Mouse (Mus musculus) liver, adult (tissue): ENCODE results near the gene Nasp.

Source experiments
- GATA4 ChIP-seq: IDR thresholded peaks from 2 replicates; pipeline ENCODE4 v1.6.1; 2014; ENCODE audit warnings: mild to moderate bottlenecking, low read length; ENCODE audit not compliant: insufficient replicate concordance

Nasp gene

GRCm38 (mm10) chr4:116627722-116628662 is at the start of gene Nasp:
Nasp (minus strand) TSS chr4:116627941.
- peak; percentile 19; the same call in 1 of the 2 replicates for TF ChIP-seq GATA4

- TF ChIP-seq GATA4, result no peak
These were observed 48.3 kb upstream of the Nasp start for GRCm38 (mm10) chr4:116676027-116676426.

GRCm38 (mm10) chr4:116672785-116673184 is 45.0 kb upstream of the Nasp start:
- TF ChIP-seq GATA4, result no peak

GRCm38 (mm10) chr4:116669291-116669690 is 41.5 kb upstream of the Nasp start:
- no peak for TF ChIP-seq GATA4

- no peak for TF ChIP-seq GATA4
These were observed 40.4 kb upstream of the Nasp start for GRCm38 (mm10) chr4:116668145-116668544.

GRCm38 (mm10) chr4:116666625-116667024 is 38.9 kb upstream of the Nasp start:
- no peak for TF ChIP-seq GATA4

- TF ChIP-seq GATA4, result no peak
These were observed 34.3 kb upstream of the Nasp start for GRCm38 (mm10) chr4:116661998-116662397.

GRCm38 (mm10) chr4:116660829-116661228 is 33.1 kb upstream of the Nasp start:
- no peak for TF ChIP-seq GATA4

- TF ChIP-seq GATA4, result no peak
These were observed 31.7 kb upstream of the Nasp start for GRCm38 (mm10) chr4:116659474-116659873.

GRCm38 (mm10) chr4:116657971-116658370 is 30.2 kb upstream of the Nasp start:
- no peak for TF ChIP-seq GATA4

GRCm38 (mm10) chr4:116655658-116656057 is 27.9 kb upstream of the Nasp start:
- no peak for TF ChIP-seq GATA4

GRCm38 (mm10) chr4:116655100-116655499 is 27.4 kb upstream of the Nasp start:
- peak; percentile 41; the same call in 1 of the 2 replicates for TF ChIP-seq GATA4

- no peak for TF ChIP-seq GATA4
These were observed 25.5 kb upstream of the Nasp start for GRCm38 (mm10) chr4:116653228-116653627.

- TF ChIP-seq GATA4, result no peak
These were observed 24.0 kb upstream of the Nasp start for GRCm38 (mm10) chr4:116651797-116652135.

- TF ChIP-seq GATA4, result peak; percentile 75; the same call in 1 of the 2 replicates
These were observed 23.4 kb upstream of the Nasp start, which contains the start of gene Akr1a1 for GRCm38 (mm10) chr4:116650924-116651796. Akr1a1 (minus strand) TSS chr4:116651680.

GRCm38 (mm10) chr4:116650365-116650764 is 22.6 kb upstream of the Nasp start:
- TF ChIP-seq GATA4, result no peak

- no peak for TF ChIP-seq GATA4
These were observed 21.7 kb upstream of the Nasp start for GRCm38 (mm10) chr4:116649411-116649810.
